Comparison of ENCODE assay signal across 15 mouse cellular contexts in genomic region chr10:26325320-26325719, GRCm38 (mm10). TPM values are rescaled to one million over a fixed set of nuclear protein-coding genes. Genes with fewer than 3 reads are reported as not detected.
DNase-seq lines count a peak whose midpoint lies in the region; ATAC-seq and TF ChIP-seq lines count a peak whose summit lies in the region.
"Had no signal": no experiment of that assay in that cellular context is flagged by ENCODE, and none has a peak within 500 bp of the region (broad histone marks: within the 10 kb centered on the region; RNA-seq: fewer than 3 reads in every experiment).

No protein-coding gene starts in this region.

- TF ChIP-seq POLR2A in thymus, adult 2 months (IDR thresholded peaks at IDR 0.05; ENCODE audit: control insufficient read depth, extremely low read depth, insufficient read depth, low read length, poor library complexity) = no peak

- no peak overlapping the region for H3K9ac ChIP-seq in hindbrain, embryonic 14.5 days
- H3K9ac ChIP-seq: forebrain, embryonic 12.5 days; intestine, embryonic 15.5 days had no signal

- no peaks in the 10 kb centered on the region for H3K9me3 ChIP-seq in hindbrain, embryonic 14.5 days (ENCODE audit: control insufficient read depth, low read length)
- H3K9me3 ChIP-seq: forebrain, embryonic 12.5 days; intestine, embryonic 15.5 days had no signal

- DNase-seq in thymus, adult 2 months = peak; percentile 62
- no peak for DNase-seq in thymus, postnatal 4 days
- DNase-seq in naive thymus-derived CD4-positive, alpha-beta T cell, adult 2 months (ENCODE audit: low read depth) = peak; percentile 81
- peak; percentile 26 to 48 for DNase-seq in thymus, postnatal 36 days
- no peak for DNase-seq in hindbrain, embryonic 14.5 days (ENCODE audit: low spot score)
- no peak for DNase-seq in kidney, postnatal 4 days
- DNase-seq in adrenal gland, adult 2 months = no peak
- DNase-seq: adrenal gland, postnatal 14 days; cerebellum, adult 9-10 months; embryo, embryonic 11 days; heart, postnatal 36 days; lung, adult 18-20 months had no signal

- peak overlapping the region; percentile 96 for H3K27ac ChIP-seq in thymus, adult 2 months (ENCODE audit: control insufficient read depth, insufficient read depth, low read length)
- no peak overlapping the region for H3K27ac ChIP-seq in hindbrain, embryonic 14.5 days
- H3K27ac ChIP-seq: forebrain, embryonic 12.5 days; intestine, embryonic 15.5 days had no signal

- peaks cover 23% of the 10 kb centered on the region for H3K4me1 ChIP-seq in thymus, adult 2 months (replicated peaks; ENCODE audit: control insufficient read depth, insufficient read depth, low read length)
- peaks cover 13% of the 10 kb centered on the region for H3K4me1 ChIP-seq in hindbrain, embryonic 14.5 days (replicated peaks; ENCODE audit: control insufficient read depth, insufficient read depth, low read length)
- H3K4me1 ChIP-seq: intestine, embryonic 15.5 days had no signal

- WGBS in thymus, adult 2 months = 4% methylated on average over 2 of the region's 2 CpGs
- WGBS in hindbrain, embryonic 14.5 days = 97% methylated on average over 2 of the region's 2 CpGs

- no peak overlapping the region for H3K4me3 ChIP-seq in thymus, adult 2 months (ENCODE audit: control insufficient read depth, insufficient read depth, low read length)
- H3K4me3 ChIP-seq in hindbrain, embryonic 14.5 days (replicated peaks; ENCODE audit: low read length) = no peak overlapping the region
- H3K4me3 ChIP-seq: forebrain, embryonic 12.5 days; intestine, embryonic 15.5 days had no signal

- no peaks in the 10 kb centered on the region for H3K27me3 ChIP-seq in thymus, adult 2 months (ENCODE audit: control insufficient read depth, insufficient read depth, low read length)
- no peaks in the 10 kb centered on the region for H3K27me3 ChIP-seq in hindbrain, embryonic 14.5 days (ENCODE audit: control insufficient read depth, insufficient read depth, low read length)
- H3K27me3 ChIP-seq: intestine, embryonic 15.5 days had no signal

- no peak for TF ChIP-seq CTCF in thymus, adult 2 months (IDR thresholded peaks at IDR 0.05; ENCODE audit: borderline replicate concordance, control insufficient read depth, extremely low read depth, insufficient read depth, low read length, poor library complexity)

- H3K36me3 ChIP-seq in thymus, adult 2 months (ENCODE audit: control insufficient read depth, insufficient read depth, low read length) = peaks cover 3% of the 10 kb centered on the region; the same call in 1 of the 2 replicates
- peaks cover 36% of the 10 kb centered on the region for H3K36me3 ChIP-seq in hindbrain, embryonic 14.5 days (replicated peaks; ENCODE audit: control insufficient read depth, insufficient read depth)

- H3K4me2 ChIP-seq in hindbrain, embryonic 14.5 days (replicated peaks) = no peak overlapping the region
- H3K4me2 ChIP-seq: forebrain, embryonic 12.5 days; intestine, embryonic 15.5 days had no signal

- ATAC-seq in activated CD4-positive, CD25-positive, alpha-beta regulatory T cell, adult 4 months = peak; percentile 91
- no peak for ATAC-seq in hindbrain, embryonic 14.5 days (ENCODE audit: low FRiP score)
- ATAC-seq: intestine, embryonic 15.5 days had no signal

RNA-seq across cellular contexts. Expression of gene L3mbtl3, which starts 50.5 kb away (rescaled TPM):
- 12.3 and 13.8 TPM in 2 replicates for polyA plus RNA-seq in thymus, adult 2 months (2012; rRNA removed)
- polyA plus RNA-seq in activated CD4-positive, CD25-positive, alpha-beta regulatory T cell, adult 4 months (2017; shearing (Covaris generic)) = 10 to 100 TPM; 11.6 to 17.2 TPM
- 25.8 and 27.3 TPM in 2 replicates for polyA plus RNA-seq in hindbrain, embryonic 14.5 days (2014; fragmentation: Nextera tagmentation; extraction: Ambion mirVana)
- total RNA-seq in adrenal gland, adult 2 months (2021) = 10 to 100 TPM in 1 of 2 experiments, 1 to 10 TPM in 1; 9.2 to 15.8 TPM
- polyA plus RNA-seq in adrenal gland, adult 2 months (2012; rRNA removed) = 7.8 and 8.3 TPM in 2 replicates

Comparison
In these comparisons a context has a peak if more than half of its experiments do, and no peak if none do; other contexts are left out.
1. DNase-seq: peak in thymus, adult 2 months (single experiment), naive thymus-derived CD4-positive, alpha-beta T cell, adult 2 months (single experiment) and thymus, postnatal 36 days (2 of 2); none in thymus, postnatal 4 days (single experiment), hindbrain, embryonic 14.5 days (single experiment), kidney, postnatal 4 days (0 of 2) and adrenal gland, adult 2 months (single experiment).